Mouse (Mus musculus) heart, adult 2 months (tissue): ENCODE data around the gene Gmds. TPM values are rescaled to one million over a fixed set of nuclear protein-coding genes. Genes with fewer than 3 reads are reported as not detected.

Experiments
- DNase-seq, 2 experiments: peaks; one replicate each; pipeline ENCODE4 v3.0.0; 2021
- H3K27ac ChIP-seq: fragments of 200-600 bp; 2 replicates; pipeline ENCODE4 v1.8.1; 2022
- H3K27me3 ChIP-seq: fragments of 200-500 bp; 2 replicates; pipeline ENCODE4 v1.6.1; 2012; ENCODE audit warnings: mild to moderate bottlenecking, low read length, inconsistent platforms, mixed read lengths; ENCODE audit not compliant: control insufficient read depth, insufficient read depth
- H3K36me3 ChIP-seq: fragments of 200-500 bp; 2 replicates; pipeline ENCODE4 v1.6.1; 2012; ENCODE audit warnings: low read length, inconsistent platforms; ENCODE audit not compliant: control insufficient read depth, insufficient read depth
- H3K4me1 ChIP-seq: fragments of 200-500 bp; 2 replicates; pipeline ENCODE4 v1.6.1; 2011; ENCODE audit warnings: low read length; ENCODE audit not compliant: control insufficient read depth, insufficient read depth
- H3K4me3 ChIP-seq: fragments of 200-600 bp; 2 replicates; pipeline ENCODE4 v1.8.1; 2022
- H3K79me2 ChIP-seq: fragments of 200-500 bp; replicated peaks from 2 replicates; pipeline ENCODE4 v1.6.1; 2012; ENCODE audit warnings: mild to moderate bottlenecking, inconsistent platforms, low read length, moderate library complexity, mixed read lengths; ENCODE audit not compliant: control insufficient read depth, insufficient read depth
- H3K9ac ChIP-seq: fragments of 200-500 bp; 2 replicates; pipeline ENCODE4 v1.6.1; 2012; ENCODE audit warnings: low read depth, mild to moderate bottlenecking, control low read depth, inconsistent platforms, low read length, mixed read lengths
- CTCF ChIP-seq: fragments of 200-600 bp; IDR thresholded peaks from 2 replicates; pipeline ENCODE4 v1.8.1; 2022; ENCODE audit warnings: antibody characterized with exemption, mild to moderate bottlenecking, moderate library complexity
- EP300 ChIP-seq: fragments of 200-500 bp; IDR thresholded peaks from 2 replicates; pipeline ENCODE4 v1.6.1; 2011; ENCODE audit warnings: low read depth, low read length, control low read depth; ENCODE audit not compliant: insufficient read depth
- POLR2A ChIP-seq: fragments of 200-500 bp; IDR thresholded peaks from 2 replicates; pipeline ENCODE4 v1.6.1; 2011; ENCODE audit warnings: mild to moderate bottlenecking, low read depth, low read length, control low read depth; ENCODE audit not compliant: insufficient read depth
- WGBS: fragments of 180-500 bp; shearing (Covaris S2); methylation state at CpG from one replicate; pipeline ENCODE4 v1.1.7; 2018; 5-methylcytosine and 5-hydroxymethylcytosine counted together
- intact Hi-C: fragments of 180-260 bp; cut with DNase I; formaldehyde crosslinking; loops from one replicate; pipeline ENCODE4 v1.15.1; 2025
- polyA plus RNA-seq: library from polyadenylated mRNA; depleted of rRNA; stranded (reverse); fragments of >200 nt; gene quantifications from 2 replicates; pipeline ENCODE4 v1.2.3, GENCODE M21; 2012
- total RNA-seq, 2 experiments: library from RNA; stranded (reverse); gene quantifications; 2 replicates each; pipeline ENCODE4 v1.2.3; 2021

The Gmds gene
- total and polyA plus RNA-seq, 3 experiments = 4.2 to 6.0 (median 5.2) TPM

DNA sequence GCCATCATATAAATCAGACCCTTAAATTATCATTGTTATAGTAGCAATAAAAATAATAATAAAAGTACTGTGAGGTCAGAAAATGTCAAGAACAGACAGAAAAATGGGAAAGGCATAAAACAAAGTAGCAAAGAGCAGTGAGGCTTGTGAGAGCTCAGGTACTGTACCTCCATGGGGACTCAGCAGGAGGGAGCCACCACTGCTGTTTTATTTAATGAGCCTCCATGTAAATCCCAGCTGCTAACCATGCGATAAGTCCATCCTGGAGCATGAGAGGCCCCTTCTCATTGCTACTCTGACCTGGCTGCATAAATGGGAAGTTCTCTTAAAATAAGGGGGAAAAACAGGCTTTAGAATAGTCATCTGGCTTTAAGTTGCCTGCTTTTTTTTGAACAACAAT lies 357.3 kb downstream of the Gmds start:
- H3K27ac ChIP-seq = no peak overlapping the region
- no peaks in the 10 kb centered on the region for H3K27me3 ChIP-seq
- no peaks in the 10 kb centered on the region for H3K79me2 ChIP-seq
- no peak for TF ChIP-seq CTCF
- TF ChIP-seq POLR2A = no peak
- TF ChIP-seq EP300 = no peak
- no peaks in the 10 kb centered on the region for H3K4me1 ChIP-seq
- no peak for DNase-seq
- H3K4me3 ChIP-seq = no peak overlapping the region
- 91% methylated on average over 1 of the region's 1 CpGs for WGBS
- intact Hi-C loops = no loop called here
- no peaks in the 10 kb centered on the region for H3K36me3 ChIP-seq
- no peak overlapping the region for H3K9ac ChIP-seq

GRCm38 (mm10) chr13:31978126-31978525 lies 360.4 kb downstream of the Gmds start:
- Histone ChIP-seq H3K4me3 (no peak overlapping the region), H3K79me2 (no peaks in the 10 kb centered on the region), H3K4me1 (no peaks in the 10 kb centered on the region), H3K27ac (no peak overlapping the region), H3K36me3 (no peaks in the 10 kb centered on the region), H3K27me3 (no peaks in the 10 kb centered on the region), H3K9ac (no peak overlapping the region)
- WGBS = 96% methylated on average over 7 of the region's 7 CpGs
- TF ChIP-seq EP300 (no peak), POLR2A (no peak), CTCF (no peak)
- intact Hi-C loops = no loop called here
- no peak for DNase-seq

- no peak for DNase-seq
- no peak overlapping the region for H3K4me3 ChIP-seq
- H3K9ac ChIP-seq = no peak overlapping the region
- no peaks in the 10 kb centered on the region for H3K36me3 ChIP-seq
- 0 out of 2 replicates have a peak, but pooled peaks cover under 1% of the 10 kb centered on the region for H3K27me3 ChIP-seq
- no peaks in the 10 kb centered on the region for H3K4me1 ChIP-seq
- intact Hi-C loops = no loop called here
- WGBS = 52% methylated on average over 3 of the region's 3 CpGs
- no peaks in the 10 kb centered on the region for H3K79me2 ChIP-seq
- TF ChIP-seq POLR2A (no peak), CTCF (no peak), EP300 (no peak)
- no peak overlapping the region for H3K27ac ChIP-seq
Measured at GRCm38 (mm10) chr13:31974751-31975479, 363.6 kb downstream of the Gmds start.

GRCm38 (mm10) chr13:31971040-31971501 lies 367.5 kb downstream of the Gmds start:
- TF ChIP-seq EP300 (no peak), POLR2A (no peak), CTCF (no peak)
- Histone ChIP-seq H3K4me3 (no peak overlapping the region), H3K79me2 (no peaks in the 10 kb centered on the region), H3K9ac (no peak overlapping the region), H3K27ac (no peak overlapping the region), H3K4me1 (no peaks in the 10 kb centered on the region), H3K27me3 (0 out of 2 replicates have a peak, but pooled peaks cover 2% of the 10 kb centered on the region), H3K36me3 (no peaks in the 10 kb centered on the region)
- 79% methylated on average over 2 of the region's 2 CpGs for WGBS
- intact Hi-C loops = no loop called here
- DNase-seq = no peak

- H3K36me3 ChIP-seq = no peaks in the 10 kb centered on the region
- H3K27ac ChIP-seq = no peak overlapping the region
- no peak overlapping the region for H3K4me3 ChIP-seq
- no peak for TF ChIP-seq POLR2A
- no peak for TF ChIP-seq EP300
- TF ChIP-seq CTCF = no peak
- intact Hi-C loops = no loop called here
- no peak for DNase-seq
- H3K79me2 ChIP-seq = no peaks in the 10 kb centered on the region
- 85% methylated on average over 2 of the region's 2 CpGs for WGBS
- 0 out of 2 replicates have a peak, but pooled peaks cover 2% of the 10 kb centered on the region for H3K27me3 ChIP-seq
- no peak overlapping the region for H3K9ac ChIP-seq
- H3K4me1 ChIP-seq = peaks cover 2% of the 10 kb centered on the region; the same call in 1 of the 2 replicates
Measured at GRCm38 (mm10) chr13:31968272-31968671, 370.3 kb downstream of the Gmds start.

DNA sequence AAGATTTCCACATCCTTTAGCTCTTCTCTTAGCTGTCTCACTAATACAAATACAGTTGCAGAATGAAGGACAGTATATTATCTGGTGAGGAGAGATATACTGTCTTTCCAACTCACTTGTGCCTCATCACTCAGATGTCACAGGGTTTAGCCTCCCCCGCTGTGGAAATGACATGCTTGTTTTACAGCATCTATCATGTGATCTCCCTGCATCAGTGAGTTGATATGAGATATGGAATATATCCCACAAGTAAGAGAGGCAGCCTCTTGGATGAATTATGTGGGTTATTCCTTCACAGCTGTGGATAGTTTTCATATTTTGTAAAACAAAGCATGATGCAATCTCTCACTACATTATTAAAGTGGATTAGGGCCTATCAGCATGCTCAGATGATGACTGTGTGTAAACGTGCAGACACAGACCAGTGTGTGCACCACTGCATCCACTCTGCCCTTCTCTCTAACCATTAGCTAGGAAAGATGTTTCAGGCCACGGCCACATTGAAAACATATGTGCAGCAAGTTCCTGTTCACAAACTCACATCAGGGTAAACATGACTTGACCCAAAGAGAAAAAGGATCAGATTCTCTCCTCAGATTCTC lies 371.5 kb downstream of the Gmds start:
- TF ChIP-seq CTCF (no peak), POLR2A (no peak), EP300 (no peak)
- Histone ChIP-seq H3K27me3 (0 out of 2 replicates have a peak, but pooled peaks cover 2% of the 10 kb centered on the region), H3K79me2 (no peaks in the 10 kb centered on the region), H3K36me3 (no peaks in the 10 kb centered on the region), H3K4me1 (peaks cover 2% of the 10 kb centered on the region; the same call in 1 of the 2 replicates), H3K27ac (no peak overlapping the region), H3K4me3 (no peak overlapping the region), H3K9ac (no peak overlapping the region)
- 76% methylated on average over 3 of the region's 3 CpGs for WGBS
- no peak for DNase-seq
- intact Hi-C loops = no loop called here
